Mouse (Mus musculus): ENCODE data around the gene Mpdz.

DNA sequence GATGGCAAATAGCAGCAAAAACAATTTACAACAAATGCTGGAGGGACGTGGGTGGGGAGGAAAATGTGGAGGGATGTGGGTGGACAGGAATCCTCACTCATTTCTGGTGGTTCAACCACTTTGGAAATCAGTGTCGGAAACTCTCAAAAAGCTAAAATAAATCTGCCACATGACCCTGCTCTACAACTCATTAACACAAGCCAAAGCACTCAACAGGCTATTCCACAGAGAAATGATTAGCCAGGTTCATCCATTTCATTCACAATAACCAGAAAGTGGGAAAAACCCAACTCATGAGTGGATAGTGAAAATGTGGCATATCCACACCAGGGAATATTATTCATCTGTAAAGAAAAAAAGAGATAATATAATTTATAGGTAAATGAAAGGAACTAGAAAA is 47.9 kb upstream of the Mpdz start:
- TF ChIP-seq CTCF (IDR thresholded peaks at IDR 0.05) (no peak), POLR2A (IDR thresholded peaks at IDR 0.05; ENCODE audit: insufficient read depth, low read depth, low read length) (no peak)

Measured in heart, adult 2 months (tissue).